Mouse (Mus musculus): ENCODE measurements at regions not wholly inside any gene's neighbourhood (a gene's known extent, or its start where the extent isn't known, plus 50 kb on each side); places are given as distances from the start of the nearest gene placed in this dataset.

DNA sequence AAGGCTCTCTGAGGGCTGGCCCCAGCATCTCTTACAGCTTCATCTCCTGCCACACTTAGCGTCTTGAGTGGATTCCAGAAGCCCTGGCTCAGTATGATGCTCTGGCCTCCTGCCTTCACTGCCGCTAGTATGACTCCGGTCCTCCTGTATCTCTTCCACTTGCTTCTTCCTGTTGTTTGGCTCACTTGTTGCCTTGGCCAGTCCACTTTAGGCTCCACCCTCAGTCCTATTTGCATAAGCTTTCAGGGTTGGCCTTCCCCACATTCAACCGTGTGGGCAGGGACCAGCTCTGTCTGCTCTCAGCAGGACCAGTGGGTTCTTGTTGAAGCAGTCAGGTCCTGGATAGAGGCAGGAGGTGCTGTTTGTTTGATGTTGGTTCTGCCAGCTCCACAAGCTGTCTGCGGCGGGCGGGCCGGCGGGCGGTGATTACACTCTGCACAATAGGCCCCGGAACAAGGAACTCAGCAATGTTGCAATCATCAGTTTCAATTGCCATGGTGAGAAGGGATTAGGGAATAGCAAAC lies 232.6 kb upstream of the Chd6 start:
- ATAC-seq (ENCODE audit: poor library complexity, severe bottlenecking), result no peak

DNA sequence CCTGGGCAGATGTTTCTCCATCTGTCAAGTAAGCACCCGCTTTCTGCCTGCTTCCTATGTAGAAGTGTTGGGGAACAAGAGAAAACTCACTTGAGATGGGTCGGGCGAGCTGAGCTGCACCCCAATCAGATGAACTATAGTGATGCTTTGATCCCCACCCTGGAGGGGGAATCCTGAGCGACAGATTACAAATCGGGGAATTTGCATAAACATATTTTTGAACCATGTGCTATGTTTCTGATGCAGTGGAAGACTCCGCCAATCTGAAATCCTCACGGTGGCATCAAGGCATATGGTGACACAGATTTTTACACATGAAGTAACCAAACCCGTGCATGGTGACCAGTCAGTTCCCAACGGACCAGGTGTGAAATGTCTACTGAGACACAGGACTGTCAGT lies 231.4 kb upstream of the Chd6 start:
- no peak for ATAC-seq (ENCODE audit: poor library complexity, severe bottlenecking)

DNA sequence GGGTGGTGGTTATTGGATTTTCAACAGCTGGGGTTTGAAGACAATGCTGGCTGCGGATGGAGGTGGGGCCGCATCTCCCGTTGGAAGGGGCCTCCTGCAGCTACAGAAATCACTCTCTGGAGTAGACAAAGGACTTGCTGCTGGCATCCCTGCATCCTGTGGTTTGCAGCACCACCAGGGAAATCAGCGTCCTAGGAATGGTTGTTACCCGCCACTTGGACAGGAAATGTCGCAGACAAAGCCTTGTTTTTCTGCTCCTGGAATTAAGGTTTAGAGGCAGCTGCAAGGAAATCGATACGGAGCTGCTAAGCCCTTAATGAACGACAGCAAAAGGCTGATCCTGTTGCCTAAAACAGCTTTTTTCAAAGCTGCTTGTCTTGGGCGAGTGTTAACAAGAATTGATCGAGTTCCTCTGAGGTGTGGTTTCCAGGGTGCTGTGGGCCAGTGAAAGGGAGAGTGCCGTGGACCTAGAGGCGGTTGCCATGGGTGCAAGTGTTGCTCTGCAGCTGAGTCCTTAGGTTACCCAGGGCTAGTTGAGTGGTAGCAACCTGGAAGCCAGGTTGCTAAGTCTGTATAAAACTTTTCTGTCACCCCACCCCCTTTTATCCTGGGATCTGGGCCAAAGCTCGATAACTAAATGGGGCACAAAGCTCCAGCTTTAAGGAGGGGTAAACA lies 230.6 kb upstream of the Chd6 start:
- ATAC-seq (ENCODE audit: poor library complexity, severe bottlenecking), result no peak

DNA sequence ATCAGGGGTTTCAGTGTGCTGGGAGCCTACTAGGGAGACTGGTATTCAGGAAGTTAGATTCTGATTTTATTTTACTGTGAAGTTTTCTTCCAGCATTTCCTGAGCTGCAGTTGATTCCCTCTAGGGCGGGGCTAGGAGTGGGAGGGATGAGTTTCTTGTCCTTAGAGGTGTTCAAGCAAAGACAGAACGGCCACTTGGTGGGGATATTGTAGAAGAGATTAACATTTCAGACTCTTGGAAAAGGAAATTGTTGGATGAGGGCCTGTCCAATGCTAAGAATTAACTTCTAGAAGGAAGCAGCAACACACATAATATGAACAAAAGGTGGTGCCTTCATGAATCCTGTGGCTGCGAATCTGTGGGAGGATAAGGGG lies 230.1 kb upstream of the Chd6 start:
- no peak for ATAC-seq (ENCODE audit: poor library complexity, severe bottlenecking)

DNA sequence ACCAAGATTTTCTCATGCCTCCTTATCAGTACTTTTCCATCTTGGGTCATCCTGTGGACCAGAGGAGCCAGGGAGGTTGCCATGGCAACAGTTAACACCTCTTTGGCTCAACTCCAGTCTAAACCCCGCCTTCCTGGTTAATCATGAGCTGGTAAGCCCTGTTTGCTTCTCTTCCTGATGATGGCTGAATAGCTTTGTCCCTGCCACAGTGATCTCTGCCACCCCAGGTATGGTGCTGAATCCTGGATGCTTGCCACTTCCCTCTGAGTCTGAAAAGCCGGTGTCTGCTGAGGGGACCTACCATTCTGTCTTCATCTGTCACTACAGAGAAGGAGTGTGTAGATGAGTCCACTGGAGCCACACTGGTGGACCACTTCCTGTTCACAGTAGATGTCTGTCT lies 223.8 kb upstream of the Chd6 start:
- no peak for ATAC-seq (ENCODE audit: poor library complexity, severe bottlenecking)

DNA sequence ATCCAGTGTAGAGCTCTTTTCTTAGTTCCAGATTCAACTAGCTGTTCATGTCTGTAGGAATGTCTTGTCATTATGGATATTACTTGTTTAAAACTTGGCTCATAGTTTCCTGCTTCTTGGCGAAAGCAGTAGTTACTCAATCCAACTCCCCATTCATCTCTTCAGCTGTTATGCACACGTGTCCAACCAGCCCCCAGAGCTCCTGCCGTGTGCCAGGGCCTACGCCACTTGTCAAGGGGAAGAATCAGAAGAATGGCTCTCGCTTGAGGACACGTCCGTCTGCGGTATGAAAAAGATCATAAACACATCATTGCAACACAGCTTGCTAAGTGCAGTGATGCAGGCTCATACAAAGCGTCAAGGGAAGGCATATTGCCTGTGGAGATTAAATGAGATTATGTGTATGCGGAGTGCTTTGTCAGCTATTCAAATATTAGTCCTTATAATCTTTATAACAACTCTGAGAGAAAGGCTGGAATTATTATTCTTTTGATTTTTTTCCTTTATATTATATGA lies 223.0 kb upstream of the Chd6 start:
- no peak for ATAC-seq (ENCODE audit: poor library complexity, severe bottlenecking)

DNA sequence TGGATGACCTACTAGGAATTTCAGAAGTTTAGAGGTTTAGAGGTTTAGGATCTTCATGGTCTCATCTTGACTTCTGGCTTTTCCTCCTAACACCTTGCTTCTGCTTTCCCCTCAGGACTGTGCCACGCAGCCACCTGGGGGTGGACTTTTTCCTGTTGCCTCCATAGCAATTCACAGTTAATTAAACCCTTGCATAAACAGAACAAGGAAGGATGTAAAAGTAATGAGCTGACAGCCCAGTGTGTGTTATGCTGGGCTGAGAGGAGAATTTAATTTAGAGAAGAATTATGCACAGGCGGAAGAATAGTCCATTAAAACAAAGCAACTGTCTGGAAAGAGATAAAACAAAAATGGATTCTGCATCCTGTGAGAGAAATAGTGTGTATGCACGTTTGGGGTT lies 193.9 kb upstream of the Chd6 start:
- ATAC-seq (ENCODE audit: poor library complexity, severe bottlenecking), result no peak

DNA sequence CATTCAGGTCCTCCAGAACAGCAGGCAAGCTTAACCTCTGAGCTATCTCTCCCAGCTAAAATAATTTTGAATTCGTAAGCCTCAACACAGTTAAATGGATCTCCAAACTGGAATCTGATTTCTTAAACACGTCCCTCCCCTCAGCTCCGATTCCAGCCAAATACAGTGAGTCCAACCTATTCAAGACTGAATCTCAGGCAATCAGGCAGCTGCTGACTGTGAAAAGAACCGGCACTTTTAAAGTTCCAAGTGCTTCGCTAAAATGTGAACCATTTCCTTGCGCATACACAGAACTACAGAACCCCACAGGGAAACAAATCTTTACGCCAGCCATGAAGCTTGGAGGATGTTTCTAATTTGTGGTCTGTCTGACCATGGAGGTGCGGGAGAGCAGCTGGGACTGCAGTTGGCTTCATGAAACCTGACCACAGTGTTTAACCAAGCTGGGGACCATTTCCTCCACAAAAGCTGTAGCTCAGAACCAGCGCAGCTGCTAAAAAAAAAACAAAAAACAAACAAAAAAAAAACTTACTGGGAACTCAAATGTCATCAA lies 160.1 kb upstream of the Chd6 start:
- no peak for ATAC-seq (ENCODE audit: poor library complexity, severe bottlenecking)

DNA sequence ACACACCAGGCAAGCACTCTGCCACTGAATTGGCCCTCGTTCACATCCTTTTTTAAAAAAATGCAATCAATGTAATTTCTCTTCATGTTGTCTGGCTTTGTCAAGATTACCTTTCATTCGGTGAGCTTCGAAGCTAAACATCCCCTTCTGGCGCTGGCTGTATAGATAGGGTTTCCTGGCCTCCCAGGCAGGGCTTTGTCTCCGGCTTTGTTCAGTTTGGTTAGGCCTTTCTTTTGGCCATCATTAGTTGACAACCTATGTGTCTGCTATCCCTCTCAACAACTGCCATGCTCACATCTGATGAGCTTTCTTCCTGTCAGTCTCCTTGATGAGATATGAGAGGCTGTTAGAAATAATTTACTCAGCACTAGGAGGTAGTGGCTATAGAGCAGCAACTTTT lies 157.6 kb upstream of the Chd6 start:
- ATAC-seq (ENCODE audit: poor library complexity, severe bottlenecking), result no peak

DNA sequence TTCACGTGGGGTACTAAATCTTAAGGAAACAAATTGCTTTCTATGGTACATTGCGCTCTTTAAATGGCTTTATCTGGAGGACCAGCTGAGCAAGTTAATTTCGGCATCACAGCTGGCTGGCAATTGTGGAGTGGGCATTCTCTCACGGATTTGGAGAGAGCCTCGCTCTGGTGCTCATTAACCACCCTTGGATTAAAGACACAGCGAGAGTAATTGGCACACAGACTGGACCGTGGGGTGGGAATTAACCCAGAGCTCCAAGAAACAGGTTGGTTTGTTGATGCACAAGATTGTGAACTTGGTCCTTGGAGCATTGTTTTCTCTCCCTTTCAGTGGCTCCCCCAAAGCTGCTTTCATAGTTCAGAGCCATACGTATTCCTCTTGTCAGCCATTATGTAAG lies 156.3 kb upstream of the Chd6 start:
- ATAC-seq (ENCODE audit: poor library complexity, severe bottlenecking), result no peak

DNA sequence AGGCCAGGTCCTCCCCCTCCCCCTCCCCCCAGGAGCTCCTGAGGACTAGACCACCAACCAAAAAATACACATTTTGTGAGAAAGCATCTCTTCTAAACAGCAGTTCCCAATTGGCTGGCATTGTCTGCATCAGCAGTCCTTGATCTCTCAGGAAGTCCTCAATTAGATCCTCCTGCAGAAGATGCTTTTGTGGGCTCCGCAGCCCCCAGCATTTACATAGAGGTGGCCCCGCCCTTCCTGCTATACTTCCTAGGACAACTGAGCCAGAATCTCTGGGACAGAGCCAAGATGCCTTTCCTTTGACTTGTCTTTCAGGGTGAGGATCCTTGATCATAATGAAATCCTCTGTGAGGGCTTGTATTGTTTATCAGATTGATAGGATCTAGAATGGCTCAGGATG lies 143.9 kb upstream of the Chd6 start:
- no peak for ATAC-seq (ENCODE audit: poor library complexity, severe bottlenecking)

DNA sequence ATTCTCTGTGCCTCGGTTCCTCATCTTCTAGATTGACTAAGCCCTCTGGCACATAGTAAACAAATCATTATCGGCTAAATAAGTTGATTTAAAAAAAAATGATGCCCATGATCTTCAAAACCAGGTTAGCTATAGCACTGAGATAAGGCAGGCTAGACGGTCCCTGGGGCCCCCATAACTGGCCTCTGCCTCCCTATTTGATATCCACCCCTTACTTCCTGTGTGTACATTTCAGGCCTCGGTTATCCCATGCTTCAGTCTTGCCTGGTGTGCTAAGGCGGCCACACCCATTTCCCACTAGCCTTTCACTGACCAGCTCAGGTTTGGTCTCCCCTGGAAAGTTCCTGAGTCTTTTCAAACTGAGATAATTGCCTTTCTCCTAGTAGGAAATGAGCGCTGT lies 132.8 kb upstream of the Chd6 start:
- ATAC-seq (ENCODE audit: poor library complexity, severe bottlenecking), result no peak

DNA sequence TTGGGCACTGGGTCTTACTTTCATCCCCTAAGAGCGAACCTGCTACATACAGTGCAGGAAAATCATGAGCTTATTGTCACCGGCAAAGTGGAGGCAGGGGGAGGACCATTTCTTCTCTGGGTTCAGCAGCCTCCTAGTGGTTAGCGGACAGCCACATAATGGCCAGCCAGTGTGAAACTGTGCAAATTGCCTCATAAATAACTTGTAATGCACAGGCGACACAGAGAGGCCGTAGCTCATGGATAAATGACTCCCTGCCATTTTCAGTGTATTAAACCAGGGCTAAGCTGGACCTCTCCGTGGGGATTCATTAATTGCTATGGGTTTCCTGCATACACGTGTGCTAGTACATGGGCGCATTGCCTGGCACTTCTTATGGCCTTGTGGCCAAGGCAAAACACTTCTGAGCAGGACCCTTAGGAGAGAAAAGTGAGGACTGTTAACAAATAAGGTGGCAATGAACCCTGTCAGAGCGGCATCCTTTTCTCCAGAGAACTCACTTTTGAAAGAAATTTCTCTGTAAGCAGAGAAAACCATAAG lies 128.5 kb upstream of the Chd6 start:
- no peak for ATAC-seq (ENCODE audit: poor library complexity, severe bottlenecking)

DNA sequence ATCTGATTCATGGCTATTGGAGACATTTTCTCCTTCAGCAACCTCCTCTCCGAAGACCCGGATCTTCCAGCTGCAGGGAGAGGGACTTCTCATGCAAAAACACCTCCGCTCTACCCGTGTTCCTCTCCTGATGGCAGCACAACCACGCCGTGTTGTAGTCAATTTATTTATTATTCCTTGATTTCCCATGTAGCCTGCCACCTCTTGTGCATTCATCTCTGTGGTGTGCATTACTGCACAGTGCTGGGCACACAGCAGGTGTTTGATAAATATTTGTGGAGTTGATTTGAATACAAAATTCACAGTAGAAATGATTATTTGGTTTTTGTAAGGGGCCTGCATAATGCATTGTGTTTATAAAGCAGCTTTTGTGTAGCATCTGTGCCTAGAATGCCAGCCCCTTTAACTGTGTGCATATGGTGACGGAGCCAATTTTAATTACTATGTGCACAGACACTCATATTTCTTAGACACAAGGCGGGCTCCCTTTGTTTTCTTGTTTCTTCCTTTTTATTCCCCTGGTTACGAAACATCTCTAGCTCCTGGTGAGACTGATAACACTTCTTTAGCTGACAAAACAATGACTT lies 124.4 kb upstream of the Chd6 start:
- no peak for ATAC-seq (ENCODE audit: poor library complexity, severe bottlenecking)

DNA sequence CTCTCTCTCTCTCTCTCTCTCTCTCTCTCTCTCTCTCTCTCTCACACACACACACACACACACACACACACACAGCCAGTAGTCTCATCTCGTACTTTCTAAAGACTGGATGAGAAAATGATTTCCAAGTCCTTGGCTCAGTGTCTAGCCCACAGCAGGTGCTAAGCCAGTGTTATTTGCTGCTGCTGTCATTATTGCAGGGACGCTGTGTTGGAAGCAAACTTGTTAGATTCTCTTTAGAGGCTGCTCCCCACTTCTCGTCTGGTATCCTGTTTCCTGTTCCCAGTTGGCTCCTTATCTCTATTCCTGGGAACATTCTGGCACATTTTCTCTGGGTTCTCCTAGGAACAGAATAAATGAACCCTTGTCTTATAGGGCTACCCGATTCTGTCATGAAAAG lies 122.5 kb upstream of the Chd6 start:
- no peak for ATAC-seq (ENCODE audit: poor library complexity, severe bottlenecking)

DNA sequence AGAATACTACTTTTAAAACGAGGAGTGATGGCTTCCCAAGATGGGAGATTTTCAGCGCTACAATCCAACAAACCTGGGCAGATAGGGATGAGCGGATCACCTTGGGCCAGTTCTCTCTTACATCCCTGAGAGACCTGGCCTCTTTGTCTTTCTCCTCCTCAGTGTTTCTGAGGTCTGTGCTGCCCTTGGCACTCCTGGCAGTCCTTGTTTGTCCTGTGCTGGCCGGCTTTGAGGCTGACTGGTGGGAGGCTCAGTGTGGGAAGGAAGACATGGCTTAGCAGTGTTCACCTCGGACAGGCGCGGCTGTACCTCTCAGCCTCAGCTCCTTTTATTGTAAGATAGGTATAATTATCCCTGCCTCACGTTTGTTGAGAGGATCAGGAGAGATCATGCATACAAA lies 106.9 kb upstream of the Chd6 start:
- no peak for ATAC-seq (ENCODE audit: poor library complexity, severe bottlenecking)

DNA sequence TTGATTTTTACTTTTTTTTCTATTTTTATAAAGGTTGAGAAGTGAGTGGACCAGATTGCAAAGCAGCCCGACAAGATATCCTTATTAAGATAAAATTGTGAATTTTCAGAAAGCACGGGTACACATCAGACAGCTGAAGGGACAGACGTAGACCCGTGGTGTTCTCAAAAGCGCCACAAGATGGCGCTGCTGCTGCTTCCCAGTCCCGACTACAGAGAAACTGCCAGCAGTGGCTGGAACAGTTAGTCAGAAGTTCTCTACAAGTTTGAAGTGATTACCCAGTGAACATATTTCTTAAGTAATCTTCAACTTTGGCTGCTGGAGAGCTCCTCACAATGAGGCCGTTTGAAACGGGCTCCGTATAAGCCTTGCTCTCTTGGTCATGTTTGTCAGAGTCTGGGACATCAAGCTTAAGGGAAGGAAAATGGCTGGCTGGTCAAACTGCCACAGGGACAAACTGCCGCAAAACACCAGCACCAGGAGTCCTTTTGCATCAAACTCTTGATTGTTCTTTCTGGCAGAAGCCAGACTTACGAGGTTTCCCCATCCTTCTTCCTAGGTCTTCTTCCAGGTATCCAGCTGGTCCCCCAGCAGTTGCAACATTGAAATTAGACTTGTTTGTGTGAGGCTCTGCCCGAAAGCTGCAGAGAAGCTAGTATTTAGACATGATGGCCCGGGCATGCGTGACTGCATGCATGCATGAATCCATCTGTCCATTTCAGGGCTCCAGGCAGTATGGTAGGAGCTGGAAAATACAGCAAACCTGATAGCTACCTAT lies 106.0 kb upstream of the Chd6 start:
- ATAC-seq (ENCODE audit: poor library complexity, severe bottlenecking), result peak; percentile 76

DNA sequence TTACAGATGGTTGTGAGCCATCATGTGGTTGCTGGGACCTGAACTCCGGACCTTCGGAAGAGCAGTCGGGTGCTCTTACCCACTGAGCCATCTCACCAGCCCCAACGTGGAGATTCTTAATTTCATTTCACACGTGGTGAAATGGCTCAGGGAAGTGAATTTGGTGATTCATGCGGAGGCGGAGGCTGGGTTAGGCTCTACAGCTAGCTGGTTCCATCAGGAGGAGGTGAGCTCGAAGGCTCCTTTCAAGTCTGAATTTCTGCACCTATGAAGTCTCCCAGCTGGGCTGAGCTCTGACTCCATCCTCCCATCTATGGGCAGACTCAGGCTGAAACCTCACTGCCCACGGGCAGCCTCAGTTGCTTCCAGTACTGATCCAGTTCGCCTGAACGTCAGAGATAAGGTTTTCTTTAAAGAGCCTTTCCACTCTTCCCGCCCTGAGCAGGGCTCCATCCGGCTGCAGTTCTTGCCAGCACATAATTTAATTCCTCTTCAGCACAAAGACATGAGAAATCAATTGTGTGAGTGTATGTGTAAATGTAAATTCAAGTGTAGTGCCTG lies 103.5 kb upstream of the Chd6 start:
- no peak for ATAC-seq (ENCODE audit: poor library complexity, severe bottlenecking)

DNA sequence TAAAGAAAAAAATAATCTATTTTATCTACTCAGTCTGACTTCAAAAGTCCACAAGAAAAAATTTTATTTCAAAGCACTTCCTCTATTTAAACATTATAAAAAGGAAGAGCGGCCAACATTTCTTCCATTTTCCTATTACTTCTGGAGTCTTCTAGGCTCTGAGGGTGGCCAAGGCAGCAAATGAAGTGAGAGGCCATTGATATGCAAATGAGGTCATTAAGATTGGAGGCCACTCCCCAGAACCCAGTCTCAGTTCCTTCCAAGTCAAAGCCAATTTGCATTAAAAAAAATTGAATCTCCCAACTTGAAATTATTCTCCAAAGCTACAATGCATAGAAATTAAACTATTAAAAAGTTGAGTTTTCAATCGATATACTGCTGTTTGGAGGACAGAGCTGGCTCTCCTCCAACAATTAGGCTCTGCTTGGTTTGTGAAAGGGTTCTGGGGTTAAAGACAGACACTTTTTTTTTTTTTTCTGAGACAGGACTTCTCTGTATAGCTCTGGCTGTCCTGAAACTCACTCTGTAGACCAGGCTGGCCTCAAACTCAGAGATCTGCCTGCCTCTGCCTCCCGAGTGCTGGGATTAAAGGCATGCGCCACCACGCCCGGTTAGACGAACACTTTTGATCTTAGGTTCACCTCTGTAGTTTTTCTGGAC lies 88.0 kb upstream of the Chd6 start:
- ATAC-seq (ENCODE audit: poor library complexity, severe bottlenecking), result no peak

DNA sequence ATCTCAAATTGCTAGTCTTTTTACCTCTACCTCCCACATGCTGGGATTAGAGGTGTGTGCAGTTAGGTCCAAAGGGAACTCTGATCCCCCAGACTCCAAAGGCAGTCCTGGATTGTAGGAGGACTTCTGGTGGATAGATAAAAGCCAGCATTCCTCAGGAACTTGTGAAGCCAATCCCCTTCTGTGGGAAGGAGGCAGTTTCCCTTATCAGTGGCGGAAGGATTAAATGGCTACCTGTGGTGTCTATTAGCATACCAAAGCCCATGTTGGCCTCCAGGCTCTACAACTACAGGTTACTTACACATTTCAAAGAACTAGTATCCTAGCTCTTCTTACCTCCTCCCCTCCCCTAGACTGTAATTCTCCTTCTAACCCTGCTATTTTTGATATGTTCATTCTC lies 78.6 kb upstream of the Chd6 start:
- ATAC-seq (ENCODE audit: poor library complexity, severe bottlenecking), result no peak

DNA sequence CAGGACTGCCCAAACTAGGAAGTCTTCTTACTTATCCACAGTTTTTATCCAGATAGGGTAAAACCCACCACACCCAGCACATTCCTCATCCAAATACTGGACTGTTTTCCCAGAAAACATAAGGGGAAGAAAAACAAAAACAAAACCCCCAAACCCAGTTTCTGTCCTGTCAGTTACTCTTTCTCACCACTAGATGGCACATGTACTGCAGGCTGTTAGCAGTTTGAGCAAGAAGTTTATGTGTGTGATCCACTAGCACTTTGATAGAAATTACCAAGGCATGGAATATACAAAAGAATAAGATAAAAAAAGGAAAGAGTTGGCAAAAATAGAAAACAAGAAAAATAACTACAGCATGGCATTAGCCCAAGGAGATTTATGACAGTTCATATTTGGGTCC lies 76.2 kb upstream of the Chd6 start:
- no peak for ATAC-seq (ENCODE audit: poor library complexity, severe bottlenecking)

All from megakaryocyte, adult 5-6 weeks (primary cell).